Mouse (Mus musculus) layer of hippocampus, adult 2 months (tissue): Measurements from ENCODE around the gene Insig1. TPM values are rescaled to one million over a fixed set of nuclear protein-coding genes. Genes with fewer than 3 reads are reported as not detected.

Experiments used
- DNase-seq, 2 experiments: peaks; one replicate each; pipeline ENCODE4 v3.0.0; 2022; ENCODE audit warnings: low spot score in 2 of 2
- H3K27ac ChIP-seq: fragments of 200-600 bp; 2 replicates; pipeline ENCODE4 v1.8.1; 2022
- H3K4me3 ChIP-seq: fragments of 200-600 bp; 2 replicates; pipeline ENCODE4 v1.8.1; 2022; ENCODE audit warnings: mild to moderate bottlenecking
- CTCF ChIP-seq: fragments of 200-600 bp; conservative IDR thresholded peaks from 2 replicates; pipeline ENCODE4 v1.8.1; 2022; ENCODE audit warnings: antibody characterized with exemption, mild to moderate bottlenecking, moderate library complexity
- total RNA-seq, 2 experiments: library from RNA; stranded (reverse); gene quantifications; 2 replicates each; pipeline ENCODE4 v1.2.3; 2021

Gene Insig1
- total RNA-seq, 2 experiments from 2014 or later: 57.7 to 65.8 TPM

DNA sequence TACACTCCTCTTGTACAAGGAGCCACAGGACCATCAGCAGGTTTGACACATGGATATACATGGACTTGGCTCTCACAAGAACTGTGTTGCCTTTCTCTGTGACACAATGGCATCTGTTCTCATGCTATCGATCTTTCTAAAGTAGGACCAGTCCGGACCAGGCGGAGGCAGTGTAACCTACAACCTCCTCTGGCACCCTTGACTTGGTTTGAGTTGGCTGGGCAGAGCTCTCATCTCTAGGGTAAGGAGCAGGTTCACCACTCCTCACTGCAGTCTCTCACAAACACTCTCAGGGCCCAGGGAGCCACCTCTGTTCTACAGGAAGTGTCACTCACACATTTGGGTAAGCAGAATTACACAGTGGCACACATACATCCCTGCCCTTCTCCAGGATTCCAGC, 29.1 kb upstream of the Insig1 start:
- no peak for TF ChIP-seq CTCF
- no peak overlapping the region for H3K27ac ChIP-seq
- DNase-seq: no peak
- H3K4me3 ChIP-seq: no peak overlapping the region

DNA sequence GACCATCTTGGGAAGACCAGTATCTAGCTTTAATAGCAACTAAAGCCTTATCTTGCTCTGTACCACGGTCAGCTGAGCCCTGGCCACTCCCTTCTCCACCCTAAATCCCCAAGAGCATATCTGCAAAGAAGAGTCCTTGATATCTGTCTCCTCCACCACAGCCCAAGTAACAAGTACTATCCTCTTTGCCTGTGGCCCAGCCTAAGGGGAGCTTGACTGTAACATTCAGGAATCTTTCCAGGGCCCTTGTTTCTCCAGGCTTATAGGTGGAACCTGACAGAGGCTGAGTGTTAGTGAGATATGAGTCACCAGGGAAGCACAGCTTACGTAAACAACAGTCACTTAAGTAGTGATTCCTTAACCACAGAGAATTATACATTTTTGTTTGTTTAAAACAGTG, 28.4 kb upstream of the Insig1 start:
- no peak overlapping the region for H3K27ac ChIP-seq
- no peak for DNase-seq
- H3K4me3 ChIP-seq: no peak overlapping the region
- TF ChIP-seq CTCF: no peak

DNA sequence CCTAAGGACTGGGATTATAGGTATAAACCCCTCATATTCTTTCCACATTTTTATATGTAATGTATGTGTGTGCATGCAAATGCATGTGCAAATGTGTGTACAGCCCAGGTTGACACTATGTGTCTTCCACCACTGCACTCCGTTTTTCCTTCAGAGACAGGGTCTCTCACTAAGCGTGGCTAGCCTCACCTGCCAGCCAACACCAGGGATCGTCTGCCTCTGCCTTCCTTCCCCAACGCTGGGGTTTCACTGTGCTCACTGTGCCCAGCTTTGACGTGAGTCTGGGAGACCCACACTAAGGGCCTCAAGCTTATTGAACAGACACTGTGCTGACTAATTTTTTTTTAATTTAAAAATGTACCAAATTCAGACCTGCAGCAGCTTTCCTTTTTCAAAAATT, 27.8 kb upstream of the Insig1 start:
- H3K27ac ChIP-seq: no peak overlapping the region
- no peak for DNase-seq
- no peak overlapping the region for H3K4me3 ChIP-seq
- TF ChIP-seq CTCF: no peak

DNA sequence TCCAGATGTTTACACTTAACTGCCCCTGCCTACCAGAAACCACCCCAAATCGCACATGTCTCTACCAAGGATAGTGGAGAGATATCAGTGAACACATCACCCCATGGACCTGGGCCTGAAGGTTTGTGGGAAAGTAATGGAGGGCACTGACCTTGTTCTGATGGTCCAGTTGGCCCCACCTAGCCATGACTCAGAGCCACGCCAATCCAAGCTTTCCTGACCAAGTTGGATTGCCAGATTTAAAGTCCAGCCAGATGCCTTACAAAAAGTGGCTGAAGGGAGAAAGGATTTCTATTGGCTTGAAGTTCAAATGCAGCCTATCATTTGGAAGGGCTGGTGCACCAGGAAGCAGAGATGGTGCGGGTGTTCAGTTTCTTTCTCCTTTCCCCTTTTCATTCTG, 24.2 kb upstream of the Insig1 start:
- Histone ChIP-seq H3K27ac (no peak overlapping the region), H3K4me3 (no peak overlapping the region)
- TF ChIP-seq CTCF: no peak
- no peak for DNase-seq

DNA sequence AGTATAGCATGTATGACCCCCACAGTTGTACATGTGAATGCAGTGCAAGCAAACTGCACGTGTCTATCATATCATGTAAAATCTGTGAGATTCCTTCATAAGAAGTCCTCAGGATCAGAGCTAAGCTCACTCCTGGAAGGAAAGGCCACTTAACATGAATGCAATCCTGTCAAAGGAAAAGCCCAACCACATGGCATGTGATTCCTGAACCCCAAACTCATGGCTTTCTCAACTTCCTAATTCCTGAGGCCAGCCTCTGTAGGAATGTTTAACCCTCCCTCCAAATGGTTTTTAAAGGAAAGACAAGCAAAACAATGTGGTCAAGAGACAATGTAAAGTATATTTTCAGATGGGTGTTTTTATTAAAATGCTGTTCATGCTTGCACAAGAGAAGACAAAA, 23.2 kb upstream of the Insig1 start:
- H3K4me3 ChIP-seq: no peak overlapping the region
- no peak for TF ChIP-seq CTCF
- H3K27ac ChIP-seq: no peak overlapping the region
- DNase-seq: no peak

DNA sequence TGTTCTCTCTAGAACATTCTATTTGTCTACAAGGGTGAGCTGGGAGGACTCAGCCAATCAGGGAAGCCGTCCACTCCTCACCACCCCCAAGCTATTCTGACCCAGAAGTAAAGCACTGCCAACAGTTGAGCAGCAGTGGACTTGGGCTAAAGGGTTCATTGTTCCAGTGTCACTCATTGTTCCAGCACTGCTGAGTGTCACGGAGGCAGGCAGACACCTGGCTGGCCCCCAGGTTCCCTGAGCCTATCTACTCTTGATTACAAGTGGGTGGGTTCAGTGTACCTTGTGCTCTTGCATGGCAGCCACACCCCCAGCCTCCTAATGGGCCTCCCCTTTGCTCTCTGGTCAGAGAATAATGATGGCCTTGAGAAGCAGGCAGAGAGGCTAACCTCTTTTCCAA, 15.7 kb upstream of the Insig1 start:
- Histone ChIP-seq H3K4me3 (no peak overlapping the region), H3K27ac (no peak overlapping the region)
- TF ChIP-seq CTCF: no peak
- no peak for DNase-seq

DNA sequence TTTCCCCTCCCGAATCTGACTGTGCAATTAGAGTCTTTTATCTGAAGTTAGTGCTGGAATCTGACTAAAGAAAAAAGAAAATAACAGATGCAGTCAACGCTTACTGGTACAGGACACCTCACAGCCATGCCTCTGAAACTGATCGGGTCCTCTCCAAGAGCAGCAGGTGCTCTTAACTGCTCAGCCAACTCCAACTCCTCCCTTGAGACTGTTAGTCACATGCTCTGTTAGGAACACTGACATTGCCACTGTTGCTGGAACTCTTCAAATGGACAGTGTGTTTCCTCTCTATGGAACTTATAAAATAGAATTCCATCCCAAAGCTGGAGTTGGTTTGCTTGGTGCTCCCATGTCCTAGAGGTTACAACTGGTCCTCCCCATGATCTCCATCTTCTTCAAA, 14.3 kb upstream of the Insig1 start:
- Histone ChIP-seq H3K4me3 (no peak overlapping the region), H3K27ac (no peak overlapping the region)
- TF ChIP-seq CTCF: no peak
- no peak for DNase-seq

DNA sequence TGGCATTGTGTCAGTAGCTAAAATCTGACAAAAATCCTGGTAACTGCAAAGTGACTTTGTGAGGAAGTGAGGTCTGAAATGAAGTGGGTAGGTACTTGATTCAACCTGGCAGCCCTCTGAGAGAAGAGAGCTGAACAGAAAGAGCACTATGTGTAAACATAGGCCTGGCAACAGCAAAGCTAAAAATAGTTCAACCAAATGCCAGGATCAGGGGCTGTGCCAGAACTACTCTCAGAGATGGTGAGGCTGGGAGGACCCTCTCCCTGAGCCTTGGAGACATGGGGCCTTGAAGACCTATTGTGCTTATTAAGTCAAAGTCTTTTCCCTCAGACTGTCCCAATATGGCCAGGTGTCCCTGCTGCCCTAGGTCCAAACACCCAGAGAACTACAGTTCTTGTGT, 10.7 kb upstream of the Insig1 start:
- Histone ChIP-seq H3K4me3 (no peak overlapping the region), H3K27ac (peak overlapping the region; percentile 64)
- TF ChIP-seq CTCF: no peak
- DNase-seq: peak in 1 of 2 experiments; percentile 32

DNA sequence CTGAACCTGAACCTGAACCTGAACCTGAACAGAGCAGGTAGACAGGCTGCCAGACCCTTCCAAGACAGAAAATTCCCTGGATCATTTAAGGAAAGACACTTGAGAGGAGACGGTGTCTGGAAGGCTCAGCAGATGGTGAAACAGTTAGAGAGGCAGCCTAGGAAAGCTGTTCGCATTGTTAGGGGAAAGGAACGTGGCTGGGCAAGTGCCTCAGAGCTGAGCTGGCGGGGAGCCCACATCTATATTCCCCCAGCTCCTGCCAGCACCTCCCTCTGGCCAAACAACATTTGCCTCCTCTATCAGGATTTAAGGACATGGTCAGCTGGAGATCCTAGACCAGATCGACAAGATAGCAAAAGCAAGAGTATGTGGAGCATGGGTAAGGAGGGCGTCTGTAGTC, 10.2 kb upstream of the Insig1 start:
- no peak for DNase-seq
- no peak for TF ChIP-seq CTCF
- H3K27ac ChIP-seq: peak overlapping the region; percentile 64

DNA sequence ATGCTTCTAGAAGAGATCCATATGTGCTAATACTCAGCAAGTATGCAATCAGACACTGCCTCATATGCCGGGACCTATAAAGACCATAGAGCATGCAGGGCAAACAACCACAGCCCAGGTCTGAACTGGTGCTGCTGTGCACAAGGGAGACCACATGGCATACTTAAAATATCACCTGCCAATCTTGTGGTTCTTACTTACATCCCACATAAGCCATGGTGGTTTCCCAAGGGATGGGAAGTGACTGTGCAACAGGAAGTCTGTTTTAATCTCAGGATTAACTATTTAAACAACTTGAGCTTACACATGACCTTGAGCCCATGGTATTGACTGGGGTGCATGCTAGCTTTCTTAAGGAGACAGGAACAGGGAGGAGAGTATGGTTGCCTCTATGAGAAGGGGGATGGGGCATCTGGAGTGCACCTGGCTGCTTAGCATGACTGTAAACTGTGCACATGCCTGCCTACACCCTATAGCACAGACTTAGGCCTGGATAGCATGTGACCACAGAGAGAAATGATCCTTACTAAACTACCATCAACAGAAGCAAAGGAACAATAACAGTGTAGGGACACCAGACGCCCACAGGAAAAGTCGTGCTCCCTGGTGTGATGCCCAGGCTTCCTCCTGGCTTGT, 7.1 kb upstream of the Insig1 start:
- DNase-seq: no peak
- H3K4me3 ChIP-seq: no peak overlapping the region

More for the DNA sequence above, 10.2 kb upstream of the Insig1 start:
- H3K4me3 ChIP-seq: no peak overlapping the region

DNA sequence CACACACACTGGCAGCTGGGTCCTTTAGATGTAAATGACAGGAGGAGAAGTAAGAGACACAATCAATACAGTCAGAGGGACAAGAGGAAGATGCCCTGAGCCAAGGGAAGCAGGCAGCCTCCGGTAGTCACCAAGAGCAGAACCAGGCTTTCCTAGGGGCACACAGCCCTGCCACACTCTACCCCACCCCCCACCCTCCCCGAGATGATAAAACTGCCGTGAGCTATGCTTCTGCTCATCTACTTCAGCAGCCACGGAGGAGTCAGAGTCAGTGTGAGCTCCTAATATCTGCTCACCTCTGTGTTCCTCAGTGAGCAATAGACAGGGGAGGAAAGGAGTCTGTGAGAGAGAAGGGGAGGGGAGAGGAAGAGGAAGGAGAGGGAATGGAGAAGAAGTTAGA, 5.9 kb upstream of the Insig1 start:
- Histone ChIP-seq H3K4me3 (no peak overlapping the region), H3K27ac (no peak overlapping the region)
- no peak for DNase-seq
- TF ChIP-seq CTCF: no peak

More for the DNA sequence above, 7.1 kb upstream of the Insig1 start:
- no peak overlapping the region for H3K27ac ChIP-seq
- TF ChIP-seq CTCF: no peak

DNA sequence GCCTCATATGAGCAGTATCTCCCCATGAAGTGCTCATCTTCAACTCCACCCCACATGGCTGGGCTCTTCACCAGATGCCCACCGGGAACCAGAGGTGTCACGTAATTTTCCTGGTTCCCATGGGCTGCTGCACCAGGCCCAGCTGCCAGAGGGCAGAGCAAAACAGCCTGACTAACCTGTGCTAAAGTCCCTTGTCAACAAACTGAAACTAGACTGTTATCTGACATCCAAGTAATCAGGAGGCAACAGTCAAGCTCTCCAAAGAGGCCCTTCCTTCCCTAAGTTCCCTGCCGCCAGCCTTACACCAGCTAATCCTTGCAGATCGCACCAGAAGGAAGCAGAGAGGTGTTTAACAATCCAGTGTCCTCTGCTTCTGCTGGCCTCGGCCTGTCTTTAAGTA, 4.9 kb upstream of the Insig1 start:
- no peak for TF ChIP-seq CTCF
- no peak for DNase-seq
- Histone ChIP-seq H3K27ac (no peak overlapping the region), H3K4me3 (no peak overlapping the region)

DNA sequence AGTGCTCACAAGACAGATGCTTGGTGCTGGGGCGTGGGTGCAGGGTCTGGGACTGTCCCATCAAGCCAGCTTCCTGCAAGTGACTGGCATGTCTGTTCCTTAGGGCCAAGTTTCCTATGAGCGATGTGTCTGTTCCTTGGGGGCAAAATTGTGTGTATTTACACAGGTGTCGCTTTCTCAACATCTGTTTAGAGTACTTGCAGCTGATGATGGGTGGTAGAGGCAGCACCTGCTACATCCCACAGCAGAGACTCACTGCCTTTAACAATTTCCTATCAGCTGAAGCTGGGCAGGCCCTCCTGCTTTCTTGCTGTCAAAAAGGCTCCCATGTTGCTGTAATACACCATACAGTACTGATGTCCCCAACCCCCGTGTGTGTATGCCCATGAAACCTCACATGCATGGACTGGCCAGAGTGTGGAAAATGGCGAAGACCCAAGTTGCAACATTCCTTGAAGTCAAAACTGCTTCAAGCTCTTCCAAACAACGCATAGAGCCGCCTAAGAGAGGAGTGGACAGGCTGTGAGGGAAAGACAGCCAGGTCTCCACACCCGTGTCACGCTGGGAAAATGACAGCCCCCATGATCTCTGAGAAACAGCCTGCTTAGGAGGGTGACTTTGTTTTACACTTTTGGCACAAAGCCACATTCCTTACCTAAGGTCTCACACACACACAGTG, 875 bp upstream of the Insig1 start:
- no peak for TF ChIP-seq CTCF
- no peak for DNase-seq
- Histone ChIP-seq H3K27ac (peak overlapping the region; percentile 96), H3K4me3 (peak overlapping the region; percentile 100)
